Mouse (Mus musculus): ENCODE data around the gene Apbb2.

Gene Apbb2

GRCm38 (mm10) chr5:66415700-66416543 lies 202.7 kb downstream of the Apbb2 start:
- no peak for DNase-seq (ENCODE audit: low spot score)

- DNase-seq (ENCODE audit: low spot score): no peak
Observed at GRCm38 (mm10) chr5:66415033-66415697, 203.4 kb downstream of the Apbb2 start.

GRCm38 (mm10) chr5:66413402-66413801 lies 205.2 kb downstream of the Apbb2 start:
- no peak for DNase-seq (ENCODE audit: low spot score)

- no peak for DNase-seq (ENCODE audit: low spot score)
Observed at GRCm38 (mm10) chr5:66412821-66413220, 205.8 kb downstream of the Apbb2 start.

GRCm38 (mm10) chr5:66408546-66408945 lies 210.0 kb downstream of the Apbb2 start:
- DNase-seq (ENCODE audit: low spot score): no peak

GRCm38 (mm10) chr5:66407948-66408347 lies 210.6 kb downstream of the Apbb2 start:
- DNase-seq (ENCODE audit: low spot score): no peak

GRCm38 (mm10) chr5:66406431-66406830 lies 212.2 kb downstream of the Apbb2 start:
- no peak for DNase-seq (ENCODE audit: low spot score)

GRCm38 (mm10) chr5:66405731-66406399 lies 212.7 kb downstream of the Apbb2 start:
- DNase-seq (ENCODE audit: low spot score): no peak

GRCm38 (mm10) chr5:66405305-66405704 lies 213.3 kb downstream of the Apbb2 start:
- DNase-seq (ENCODE audit: low spot score): no peak

- no peak for DNase-seq (ENCODE audit: low spot score)
Observed at GRCm38 (mm10) chr5:66400563-66400962, 218.0 kb downstream of the Apbb2 start.

- no peak for DNase-seq (ENCODE audit: low spot score)
Observed at GRCm38 (mm10) chr5:66399264-66399620, 219.3 kb downstream of the Apbb2 start.

- no peak for DNase-seq (ENCODE audit: low spot score)
Observed at GRCm38 (mm10) chr5:66398530-66399263, 219.9 kb downstream of the Apbb2 start.

- no peak for DNase-seq (ENCODE audit: low spot score)
Observed at GRCm38 (mm10) chr5:66393767-66394446, 224.7 kb downstream of the Apbb2 start.

GRCm38 (mm10) chr5:66392861-66393529 lies 225.6 kb downstream of the Apbb2 start:
- DNase-seq (ENCODE audit: low spot score): no peak

GRCm38 (mm10) chr5:66391771-66392170 lies 226.8 kb downstream of the Apbb2 start:
- no peak for DNase-seq (ENCODE audit: low spot score)

- DNase-seq (ENCODE audit: low spot score): no peak
Observed at GRCm38 (mm10) chr5:66391299-66391698, 227.3 kb downstream of the Apbb2 start.

GRCm38 (mm10) chr5:66390567-66390966 lies 228.0 kb downstream of the Apbb2 start:
- no peak for DNase-seq (ENCODE audit: low spot score)

- no peak for DNase-seq (ENCODE audit: low spot score)
Observed at GRCm38 (mm10) chr5:66387481-66387880, 231.1 kb downstream of the Apbb2 start.

- peak; percentile 28 for DNase-seq (ENCODE audit: low spot score)
Observed at GRCm38 (mm10) chr5:66385636-66386035, 232.9 kb downstream of the Apbb2 start.

GRCm38 (mm10) chr5:66384806-66385446 lies 233.7 kb downstream of the Apbb2 start:
- DNase-seq (ENCODE audit: low spot score): no peak

- no peak for DNase-seq (ENCODE audit: low spot score)
Observed at GRCm38 (mm10) chr5:66384114-66384513, 234.5 kb downstream of the Apbb2 start.
